Mouse (Mus musculus): ENCODE measurements around the gene Gas2l1. TPM values are rescaled to one million over a fixed set of nuclear protein-coding genes. Genes with fewer than 3 reads are reported as not detected.

The Gas2l1 gene
- total and polyA plus RNA-seq, 3 experiments, result 41.1 to 89.0 TPM; not detected in 1

DNA sequence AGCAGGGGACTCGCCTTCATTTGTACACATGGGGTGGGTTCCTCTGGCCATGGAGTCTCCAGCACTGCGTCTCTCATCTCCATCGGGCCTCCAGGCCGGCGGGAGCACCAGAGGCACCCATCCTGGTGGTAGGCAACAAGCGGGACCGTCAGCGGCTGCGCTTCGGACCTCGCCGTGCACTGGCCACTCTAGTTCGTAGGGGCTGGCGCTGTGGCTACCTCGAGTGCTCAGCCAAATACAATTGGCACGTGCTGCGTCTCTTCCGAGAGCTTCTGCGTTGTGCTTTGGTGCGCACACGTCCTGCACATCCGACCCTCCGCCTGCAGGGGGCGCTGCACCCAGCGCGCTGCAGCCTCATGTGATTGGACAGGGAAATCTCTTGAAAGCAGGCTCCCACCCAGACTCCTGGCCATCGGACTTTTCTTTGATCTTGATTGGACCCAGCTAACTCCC is 5.4 kb downstream of the Gas2l1 start (continued):
- TF ChIP-seq CHD2 (IDR thresholded peaks at IDR 0.05; ENCODE audit: low read length), result no peak
- TF ChIP-seq SMC3 (IDR thresholded peaks at IDR 0.05; ENCODE audit: low read depth, low read length), result peak; percentile 33; the same call in 1 of the 2 replicates
- TF ChIP-seq JUND (IDR thresholded peaks at IDR 0.05; ENCODE audit: low read depth, low read length), result no peak
- TF ChIP-seq NELFE (IDR thresholded peaks at IDR 0.05; ENCODE audit: low read depth, low read length), result no peak

DNA sequence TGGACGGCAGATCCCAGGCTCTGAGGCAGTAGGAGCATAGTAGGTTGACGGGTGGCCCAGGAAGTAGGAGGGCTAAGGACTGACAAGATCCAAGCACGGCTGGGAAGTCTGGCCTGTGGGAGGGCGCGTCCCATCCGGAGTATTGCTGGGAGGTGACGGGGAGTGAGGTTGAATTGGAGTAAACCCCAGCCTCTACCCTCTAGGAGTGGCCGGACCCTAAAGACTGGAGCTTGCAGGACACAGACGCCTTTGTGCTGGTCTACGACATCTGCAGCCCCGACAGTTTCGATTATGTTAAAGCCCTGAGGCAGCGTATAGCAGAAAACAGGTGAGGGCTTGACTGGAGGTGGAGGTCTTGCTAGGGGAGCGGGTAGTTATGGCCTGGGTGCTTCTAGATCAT is 5.9 kb downstream of the Gas2l1 start:
- H3K4me3 ChIP-seq (ENCODE audit: control insufficient read depth in 1 of 2, insufficient read depth in 1 of 2, low read depth in 2 of 2, low read length in 2 of 2), result no peak overlapping the region
- no peak overlapping the region for H3K27ac ChIP-seq (ENCODE audit: control insufficient read depth, low read depth, low read length)
- H3K4me1 ChIP-seq (ENCODE audit: control insufficient read depth in 1 of 2, insufficient read depth in 2 of 2, low read length in 2 of 2), result peaks cover 0 to 7% of the 10 kb centered on the region in 2 experiments; a peak in 2 of 4 replicates
- H3K9ac ChIP-seq (ENCODE audit: control insufficient read depth, low read depth, low read length, poor library complexity, severe bottlenecking), result no peak overlapping the region
- no peak for TF ChIP-seq ETS1 (IDR thresholded peaks at IDR 0.05; ENCODE audit: low read depth, low read length)
- no peak for TF ChIP-seq GATA1 (IDR thresholded peaks at IDR 0.05; ENCODE audit: low read depth, low read length)
- peak; percentile 59; the same call in 1 of the 2 replicates for TF ChIP-seq POLR2AphosphoS2 (IDR thresholded peaks at IDR 0.05; ENCODE audit: low read length)
- TF ChIP-seq RCOR1 (IDR thresholded peaks at IDR 0.05; ENCODE audit: low read depth, low read length), result no peak
- TF ChIP-seq TCF12 (IDR thresholded peaks at IDR 0.05; ENCODE audit: low read depth, low read length), result no peak
- peaks cover 9 to 14% of the 10 kb centered on the region in 2 experiments for H3K27me3 ChIP-seq (ENCODE audit: control insufficient read depth in 1 of 2, insufficient read depth in 2 of 2, low read length in 2 of 2)
- no peaks in the 10 kb centered on the region for H3K9me3 ChIP-seq (replicated peaks; ENCODE audit: insufficient read depth, low read length)
- peaks cover 3% of the 10 kb centered on the region; the same call in 1 of the 2 replicates for H3K79me2 ChIP-seq (ENCODE audit: control insufficient read depth, insufficient read depth, low read length, poor library complexity)
- H3K36me3 ChIP-seq (ENCODE audit: control insufficient read depth in 1 of 2, insufficient read depth in 2 of 2, low read length in 2 of 2), result no peaks in the 10 kb centered on the region; a peak in 1 of 4 replicates
- DNase-seq (ENCODE audit: low read depth, low spot score), result no peak

DNA sequence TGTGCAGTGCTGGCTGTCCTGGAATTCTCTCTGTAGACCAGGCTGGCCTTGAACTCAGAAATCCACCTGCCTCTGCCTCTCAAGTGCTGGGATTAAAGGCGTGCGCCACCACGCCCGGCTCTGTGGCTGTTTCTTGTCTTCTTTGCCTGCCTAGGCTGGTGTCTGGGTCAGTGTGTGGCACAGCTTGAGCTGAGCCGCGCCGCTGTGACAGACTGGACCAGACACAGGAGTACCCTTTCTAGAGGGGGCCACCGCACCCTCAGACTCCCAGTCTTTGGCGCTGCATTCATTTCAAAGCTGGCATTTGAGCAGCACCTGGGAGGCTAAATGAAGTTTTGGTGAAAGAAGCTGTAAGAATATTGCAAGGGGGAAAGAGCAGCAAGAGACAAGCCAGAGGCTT is 6.3 kb downstream of the Gas2l1 start:
- no peak for DNase-seq (ENCODE audit: low read depth, low spot score)
- Histone ChIP-seq H3K4me3 (ENCODE audit: control insufficient read depth in 1 of 2, insufficient read depth in 1 of 2, low read depth in 2 of 2, low read length in 2 of 2) (peak overlapping the region in 1 of 2 experiments; percentile 54; a peak in 2 of 4 replicates), H3K4me1 (ENCODE audit: control insufficient read depth in 1 of 2, insufficient read depth in 2 of 2, low read length in 2 of 2) (peaks cover 0 to 4% of the 10 kb centered on the region in 2 experiments; a peak in 1 of 4 replicates), H3K79me2 (ENCODE audit: control insufficient read depth, insufficient read depth, low read length, poor library complexity) (no peaks in the 10 kb centered on the region), H3K9ac (ENCODE audit: control insufficient read depth, low read depth, low read length, poor library complexity, severe bottlenecking) (no peak overlapping the region), H3K27ac (ENCODE audit: control insufficient read depth, low read depth, low read length) (no peak overlapping the region), H3K27me3 (ENCODE audit: control insufficient read depth in 1 of 2, insufficient read depth in 2 of 2, low read length in 2 of 2) (peaks cover 9 to 14% of the 10 kb centered on the region in 2 experiments), H3K36me3 (ENCODE audit: control insufficient read depth in 1 of 2, insufficient read depth in 2 of 2, low read length in 2 of 2) (no peaks in the 10 kb centered on the region; a peak in 1 of 4 replicates), H3K9me3 (replicated peaks; ENCODE audit: insufficient read depth, low read length) (no peaks in the 10 kb centered on the region)
- TF ChIP-seq NRF1 (IDR thresholded peaks at IDR 0.05; ENCODE audit: insufficient read depth, low read depth, low read length, poor library complexity, severe bottlenecking) (no peak), MAX (IDR thresholded peaks at IDR 0.05; ENCODE audit: low read length) (no peak), EP300 (IDR thresholded peaks at IDR 0.05; ENCODE audit: low read depth in 1 of 2, low read length in 2 of 2) (no peak), MYB (IDR thresholded peaks at IDR 0.05; ENCODE audit: low read depth, low read length) (no peak), ZNF384 (IDR thresholded peaks at IDR 0.05; ENCODE audit: low read depth, low read length) (no peak), UBTF (IDR thresholded peaks at IDR 0.05; ENCODE audit: borderline replicate concordance, insufficient read depth, low read depth, low read length) (no peak), ELF1 (IDR thresholded peaks at IDR 0.05; ENCODE audit: low read depth, low read length) (no peak), TCF12 (IDR thresholded peaks at IDR 0.05; ENCODE audit: low read depth, low read length) (no peak), USF1 (IDR thresholded peaks at IDR 0.05; ENCODE audit: low read depth, low read length) (no peak)
